Mouse (Mus musculus): Measurements from ENCODE around the gene Vstm5.
A peak's percentile ranks its signal among the peaks of the same experiment; 100 is the strongest.
"Not testable (repeated sequence)": the region's sequence is repeated elsewhere in the genome, so short reads cannot be mapped to it uniquely, and the experiment has no call there.

The Vstm5 gene

GRCm38 (mm10) chr9:15256214-15256613 lies 17.4 kb downstream of the Vstm5 start:
- no peak for DNase-seq (ENCODE audit: extremely low read depth, insufficient read length, low spot score)

GRCm38 (mm10) chr9:15261980-15262379 lies 23.1 kb downstream of the Vstm5 start:
- no peak for DNase-seq (ENCODE audit: extremely low read depth, insufficient read length, low spot score)

DNA sequence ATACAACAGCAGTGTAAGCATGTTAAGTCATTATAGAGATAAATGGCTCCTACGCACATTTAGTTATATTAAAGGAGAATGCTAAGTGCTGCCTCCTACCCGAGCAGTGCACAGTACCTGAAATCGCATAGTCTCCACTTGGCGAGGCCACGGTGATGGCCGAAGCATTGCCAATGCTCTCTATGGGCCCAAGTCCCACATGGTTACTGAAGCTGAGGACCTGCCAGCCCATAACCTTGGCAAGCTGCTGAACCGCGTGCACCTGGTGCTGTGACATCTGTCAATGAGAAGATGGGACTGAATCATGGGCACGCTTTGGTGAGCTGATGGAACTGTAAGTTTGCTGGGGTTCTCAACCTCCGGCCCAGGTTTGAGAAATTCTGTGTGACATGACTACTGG lies 24.6 kb downstream of the Vstm5 start:
- DNase-seq (ENCODE audit: extremely low read depth, insufficient read length, low spot score): no peak

DNA sequence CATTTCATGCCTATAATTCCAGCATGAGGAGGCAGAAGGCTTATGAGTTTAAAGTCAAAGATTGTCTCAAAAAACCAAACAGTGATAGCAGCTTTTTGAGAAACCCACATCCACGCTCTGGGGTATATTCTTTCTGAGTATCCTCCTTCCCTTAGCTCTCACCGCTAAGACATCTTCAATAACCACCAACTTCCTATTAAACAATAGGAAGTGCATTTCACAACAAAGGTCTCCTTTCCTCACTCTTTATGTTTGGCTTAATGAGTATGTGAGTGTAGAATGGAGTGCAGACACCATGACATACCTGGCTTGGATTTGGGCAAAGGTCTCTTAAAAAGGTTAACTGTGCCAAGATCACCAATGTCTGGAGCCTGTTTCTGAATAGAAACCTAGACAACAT lies 35.1 kb downstream of the Vstm5 start:
- DNase-seq (ENCODE audit: extremely low read depth, insufficient read length, low spot score): no peak

DNA sequence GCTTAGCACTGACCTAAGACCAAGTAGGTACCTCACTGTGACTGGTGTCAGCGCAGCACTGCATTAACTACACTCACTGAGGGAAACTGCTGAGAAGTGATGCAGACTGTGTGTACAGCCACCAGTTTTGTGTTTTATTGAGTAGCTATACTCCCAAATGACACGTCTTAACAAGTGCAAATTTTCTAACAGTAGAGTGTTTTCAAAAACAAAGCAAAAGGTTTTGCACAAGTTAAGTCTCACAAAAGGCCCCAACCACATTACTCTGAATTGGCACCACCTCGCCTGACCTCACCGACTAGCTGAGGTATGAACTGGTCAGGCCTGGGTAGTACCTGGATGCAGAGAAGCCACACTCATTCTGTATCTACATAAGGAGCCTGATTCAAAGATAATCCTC lies 38.0 kb downstream of the Vstm5 start:
- no peak for DNase-seq (ENCODE audit: extremely low read depth, insufficient read length, low spot score)

GRCm38 (mm10) chr9:15278343-15278742 lies 39.5 kb downstream of the Vstm5 start:
- no peak for DNase-seq (ENCODE audit: extremely low read depth, insufficient read length, low spot score)

- no peak for DNase-seq (ENCODE audit: extremely low read depth, insufficient read length, low spot score)
Measured at GRCm38 (mm10) chr9:15279139-15279648, 40.3 kb downstream of the Vstm5 start.

DNA sequence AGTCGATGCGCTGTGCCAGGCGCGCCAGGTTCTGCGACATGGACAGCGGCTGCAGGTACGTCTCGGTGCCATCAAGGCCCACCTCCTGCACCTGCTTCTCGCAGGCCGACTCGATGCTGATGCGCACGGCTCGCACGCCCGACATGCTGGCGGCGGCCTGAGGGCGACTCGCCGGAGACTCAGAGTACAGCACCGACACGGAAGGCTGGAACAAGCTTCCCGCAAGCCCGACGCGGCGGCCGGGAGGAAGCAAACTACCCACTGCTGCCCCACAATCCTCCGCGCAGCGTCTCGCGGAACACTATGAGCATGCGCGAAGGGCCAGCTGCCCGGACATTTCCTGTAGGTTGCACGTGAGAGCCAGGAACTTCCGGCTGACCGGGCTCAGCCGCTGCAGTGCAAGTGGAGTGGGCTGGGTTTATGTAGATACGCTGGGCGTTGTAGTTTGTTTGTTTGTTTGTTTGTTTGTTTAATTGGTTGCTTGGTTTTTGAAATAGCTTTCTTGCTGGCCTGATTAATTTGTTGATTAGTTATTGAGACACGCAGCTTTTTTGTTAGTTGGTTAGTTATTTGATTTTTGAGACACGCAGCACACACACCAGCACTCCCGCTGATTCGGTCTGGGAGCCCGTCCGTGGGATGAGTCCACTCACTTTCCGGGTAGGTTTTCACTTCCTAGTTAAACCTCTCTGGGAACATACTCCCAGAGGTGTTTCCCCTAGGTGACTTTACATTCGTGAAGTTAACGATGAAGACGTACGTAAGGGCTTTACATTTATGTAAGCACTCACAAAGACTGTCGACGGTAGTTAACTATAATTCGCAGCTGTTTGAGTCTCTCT lies 41.0 kb downstream of the Vstm5 start, which contains the start of gene Med17:
Gene Med17 (minus strand): TSS at position 283 of the 842 bp plus-strand sequence.
- DNase-seq (ENCODE audit: extremely low read depth, insufficient read length, low spot score): peak; percentile 92

DNA sequence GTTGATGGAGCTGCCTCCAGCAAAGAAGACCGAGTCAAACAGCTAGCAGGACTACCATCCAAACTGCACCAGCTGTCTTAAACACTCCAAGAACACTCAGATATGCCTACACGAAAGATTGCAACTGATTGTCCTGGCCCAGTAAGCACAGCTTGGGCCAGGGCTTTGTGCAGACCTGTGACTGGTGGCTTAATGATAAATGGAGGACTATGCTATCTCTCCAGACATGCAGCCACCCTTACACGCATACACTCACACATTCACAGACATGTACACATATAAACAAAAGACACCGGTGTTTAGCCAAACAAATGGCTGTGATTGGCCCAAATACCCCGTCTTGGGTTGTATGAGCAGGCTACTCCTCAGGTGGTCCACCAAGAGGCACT lies 41.6 kb downstream of the Vstm5 start:
- DNase-seq (ENCODE audit: extremely low read depth, insufficient read length, low spot score): no peak

- no peak for DNase-seq (ENCODE audit: extremely low read depth, insufficient read length, low spot score)
Measured at GRCm38 (mm10) chr9:15285443-15285842, 46.6 kb downstream of the Vstm5 start.

GRCm38 (mm10) chr9:15287846-15288245 lies 49.0 kb downstream of the Vstm5 start:
- DNase-seq (ENCODE audit: extremely low read depth, insufficient read length, low spot score): no peak

DNA sequence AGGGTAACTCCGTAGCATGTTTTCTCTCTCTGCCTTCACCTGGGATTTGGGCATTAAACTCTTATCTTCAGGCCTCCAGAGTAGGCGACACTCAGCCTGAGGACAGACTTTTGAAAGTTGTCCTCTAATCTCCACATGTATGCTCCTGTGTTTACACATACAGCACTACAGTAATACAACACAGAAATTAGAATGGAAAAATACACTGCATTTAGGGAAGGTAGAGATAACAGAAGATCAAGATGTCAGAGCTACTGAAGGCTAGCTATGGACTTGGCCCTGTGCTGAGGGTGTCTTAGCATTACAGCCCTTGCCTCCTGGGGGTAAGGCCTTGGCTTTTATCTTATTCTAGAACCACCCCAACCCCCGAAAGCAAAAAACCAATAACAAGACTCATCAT lies 49.6 kb downstream of the Vstm5 start:
- no peak for DNase-seq (ENCODE audit: extremely low read depth, insufficient read length, low spot score)

- no peak for DNase-seq (ENCODE audit: extremely low read depth, insufficient read length, low spot score)
Measured at GRCm38 (mm10) chr9:15289251-15289650, 50.4 kb downstream of the Vstm5 start.

DNA sequence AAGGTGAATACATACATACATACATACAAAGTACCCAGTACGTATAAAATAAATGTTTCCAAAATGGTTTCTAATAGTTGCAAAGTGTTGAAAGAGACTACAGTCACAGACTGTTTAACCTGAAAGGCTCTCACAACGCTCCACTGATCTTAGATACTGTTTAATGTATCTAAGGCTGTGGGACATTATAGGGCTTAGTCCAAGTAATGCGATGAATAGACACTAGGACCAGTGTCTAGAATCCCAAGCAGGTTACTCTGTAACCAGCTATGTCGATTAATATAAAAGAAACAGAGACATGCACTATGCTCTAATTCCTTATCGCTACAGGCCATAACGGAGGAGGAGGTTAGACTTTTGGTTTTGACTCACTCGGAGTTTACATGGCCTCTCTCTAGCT lies 58.3 kb downstream of the Vstm5 start:
- DNase-seq (ENCODE audit: extremely low read depth, insufficient read length, low spot score): no peak

DNA sequence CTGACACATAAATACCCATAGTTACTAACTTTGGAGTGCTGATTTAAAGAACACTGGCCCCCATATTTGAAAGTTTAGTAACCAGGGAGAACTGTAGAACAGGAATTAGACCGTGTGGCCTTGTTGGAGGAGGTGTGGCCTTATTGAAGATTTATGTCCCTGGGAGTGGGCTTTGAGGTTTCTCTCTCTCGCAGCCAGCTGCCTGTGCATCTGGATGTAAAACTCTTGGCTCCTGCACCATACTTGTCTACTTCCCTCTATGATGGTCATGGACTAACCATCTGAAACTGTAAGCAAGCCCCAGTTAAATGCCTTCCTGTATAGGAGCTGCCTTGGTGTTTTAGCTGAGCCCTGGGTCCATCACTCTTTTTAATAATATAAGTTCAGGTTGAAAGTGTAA lies 59.6 kb downstream of the Vstm5 start:
- no peak for DNase-seq (ENCODE audit: extremely low read depth, insufficient read length, low spot score)

DNA sequence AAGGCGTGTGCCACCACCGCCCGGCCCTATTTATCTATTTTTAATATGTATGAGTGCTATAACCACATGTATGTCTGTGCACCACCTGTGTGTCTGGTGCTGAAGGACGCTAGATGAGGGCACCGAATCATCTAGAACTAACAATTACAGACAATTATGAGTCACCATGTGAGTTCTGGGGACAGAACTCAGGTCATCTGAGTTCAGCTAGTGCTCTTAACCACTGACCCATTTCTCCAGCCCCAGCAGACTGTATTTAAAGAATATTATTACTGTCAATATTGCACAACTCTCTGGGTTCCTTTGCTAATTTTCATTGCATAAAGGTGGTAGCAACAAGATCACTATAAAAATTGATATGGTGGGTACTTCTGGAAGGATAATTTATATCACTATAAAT lies 61.2 kb downstream of the Vstm5 start:
- no peak for DNase-seq (ENCODE audit: extremely low read depth, insufficient read length, low spot score)

DNA sequence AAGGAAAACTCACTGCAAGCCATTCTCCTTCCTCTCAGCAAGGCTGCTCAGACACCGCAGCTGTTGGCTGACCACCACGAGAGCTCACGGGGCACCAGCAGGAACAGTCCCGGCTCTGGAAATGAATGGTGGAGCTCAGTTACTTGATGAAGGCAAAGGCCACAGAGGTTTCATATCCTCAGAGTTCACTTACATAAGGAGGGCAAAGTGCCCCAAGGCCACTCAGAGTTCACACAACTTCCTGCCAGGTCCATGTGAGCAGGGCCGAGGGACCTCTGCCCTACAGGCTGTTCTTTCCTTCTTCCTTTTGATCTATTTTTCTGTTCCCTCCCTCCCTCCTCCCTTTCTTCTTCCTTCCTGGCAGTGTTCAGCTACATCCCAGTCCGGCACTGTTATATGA lies 62.6 kb downstream of the Vstm5 start:
- no peak for DNase-seq (ENCODE audit: extremely low read depth, insufficient read length, low spot score)

DNA sequence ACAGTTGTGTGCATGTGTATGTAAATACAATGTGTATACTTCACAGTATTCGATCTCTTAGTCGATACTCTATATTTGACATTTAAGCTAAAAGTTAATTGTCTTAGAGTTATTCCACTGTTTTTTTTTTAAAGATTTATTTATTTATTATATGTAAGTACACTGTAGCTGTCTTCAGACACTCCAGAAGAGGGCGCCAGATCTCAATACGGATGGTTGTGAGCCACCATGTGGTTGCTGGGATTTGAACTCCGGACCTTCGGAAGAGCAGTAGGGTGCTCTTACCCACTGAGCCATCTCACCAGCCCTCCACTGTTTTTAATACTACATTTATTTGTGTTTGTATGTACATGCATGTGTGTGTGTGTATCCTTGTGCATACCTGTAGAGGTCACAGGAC lies 63.2 kb downstream of the Vstm5 start:
- not testable (repeated sequence) for DNase-seq (ENCODE audit: extremely low read depth, insufficient read length, low spot score)

GRCm38 (mm10) chr9:15302881-15303280 lies 64.0 kb downstream of the Vstm5 start:
- no peak for DNase-seq (ENCODE audit: extremely low read depth, insufficient read length, low spot score)

DNA sequence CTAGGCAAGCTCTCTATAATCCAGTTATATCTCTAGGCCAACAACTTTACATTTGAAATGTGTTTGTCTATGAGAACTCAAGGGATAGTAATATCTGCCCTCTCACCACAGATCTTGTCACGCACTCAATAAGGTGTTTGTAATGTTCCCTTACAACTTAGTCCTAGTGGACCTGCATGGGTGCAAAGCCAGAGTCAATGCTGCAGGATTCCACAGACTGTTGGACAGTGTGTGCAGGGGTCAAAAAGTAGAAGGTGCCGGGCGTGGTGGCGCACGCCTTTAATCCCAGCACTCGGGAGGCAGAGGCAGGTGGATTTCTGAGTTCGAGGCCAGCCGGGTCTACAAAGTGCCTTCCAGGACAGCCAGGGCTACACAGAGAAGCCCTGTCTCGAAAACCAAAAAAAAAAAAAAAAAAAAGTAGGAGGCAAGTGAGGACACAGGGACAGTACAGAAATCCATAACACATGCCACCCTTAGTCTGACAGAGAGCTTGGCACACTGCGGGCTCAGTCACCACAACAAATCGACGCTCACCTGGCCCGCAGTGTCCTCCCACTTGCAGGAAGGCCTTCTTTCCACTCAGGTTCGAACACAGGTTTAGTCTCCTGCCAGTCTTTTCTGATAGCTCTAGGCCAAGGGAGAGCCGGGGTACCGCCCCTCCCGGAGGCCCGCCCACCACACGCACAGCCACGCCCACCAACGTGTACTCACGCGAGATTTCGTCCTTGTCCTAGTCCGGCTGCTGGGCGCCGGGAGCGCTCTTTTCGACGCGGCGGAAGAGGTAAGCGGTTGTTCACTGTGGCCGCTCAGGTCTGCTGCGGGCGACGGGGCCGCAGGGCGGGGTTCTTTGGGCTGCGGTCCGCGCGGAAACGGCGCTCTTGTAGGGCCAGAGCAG lies 66.9 kb downstream of the Vstm5 start, which contains the start of gene Taf1d:
Gene Taf1d (plus strand): TSS at position 712 of the 895 bp plus-strand sequence.
- DNase-seq (ENCODE audit: extremely low read depth, insufficient read length, low spot score): peak; percentile 96

DNA sequence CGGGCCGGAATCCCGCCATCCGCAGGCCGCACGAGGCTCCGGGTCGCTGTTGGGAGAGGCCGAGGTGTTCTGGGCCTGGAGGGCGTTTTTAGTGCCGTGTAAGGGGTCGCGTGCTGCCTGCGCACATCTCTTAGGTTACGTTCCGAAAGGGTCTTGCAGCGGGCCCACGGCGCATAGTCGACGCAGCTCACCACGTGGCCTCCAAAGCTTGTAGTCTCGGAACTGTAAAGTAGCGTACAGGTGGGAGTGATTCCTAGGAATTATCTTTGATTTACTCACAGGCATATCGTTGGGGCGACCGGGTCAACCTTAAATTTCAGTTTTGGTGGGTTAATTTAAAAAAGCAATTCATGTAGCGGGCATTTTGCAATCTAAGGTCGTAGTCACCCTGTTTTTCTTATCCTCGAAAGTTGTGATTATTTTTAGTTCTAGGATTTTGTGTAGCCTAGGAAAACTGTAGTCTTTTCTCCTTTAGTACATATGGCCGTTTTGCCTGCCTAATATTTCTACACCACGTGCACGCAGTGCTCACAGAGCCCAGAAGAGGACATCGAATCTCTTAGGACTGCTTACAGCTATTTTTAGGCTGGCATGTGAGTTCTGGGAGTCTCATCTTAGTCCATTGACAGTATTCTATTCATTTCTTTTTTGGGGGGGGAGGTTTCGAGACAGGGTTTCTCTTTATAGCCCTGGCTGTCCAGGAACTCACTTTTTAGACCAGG lies 67.7 kb downstream of the Vstm5 start, which contains the start of gene 4931406C07Rik:
Gene 4931406C07Rik (minus strand): TSS at position 51 of the 722 bp plus-strand sequence.
- no peak for DNase-seq (ENCODE audit: extremely low read depth, insufficient read length, low spot score)

Data from 3134 (cell line).